Mouse (Mus musculus) intestine, postnatal 0 days (tissue): Measurements from ENCODE around the gene 1700017B05Rik. TPM values are rescaled to one million over a fixed set of nuclear protein-coding genes. Genes with fewer than 3 reads are reported as not detected.

Experiments used
- ATAC-seq: fragments of 200-750 bp; cut with Nextera tagmentation; 2 replicates; pipeline ENCODE4 v1.8.0; 2017; ENCODE audit warnings: mild to moderate bottlenecking, moderate TSS enrichment, moderate library complexity
- H3K27ac ChIP-seq: fragments of 300-500 bp; sonication (generic); 2 replicates; pipeline ENCODE4 v1.5.1; 2014; ENCODE audit warnings: mild to moderate bottlenecking, low read depth, low read length, moderate library complexity
- H3K27me3 ChIP-seq: fragments of 300-500 bp; sonication (generic); replicated peaks from 2 replicates; pipeline ENCODE4 v1.6.1; 2014; ENCODE audit warnings: low read length, mixed read lengths; ENCODE audit not compliant: control insufficient read depth, insufficient read depth
- H3K36me3 ChIP-seq: fragments of 300-500 bp; sonication (generic); 2 replicates; pipeline ENCODE4 v1.6.1; 2014; ENCODE audit warnings: mild to moderate bottlenecking, moderate library complexity; ENCODE audit not compliant: control insufficient read depth, insufficient read depth
- H3K4me1 ChIP-seq: fragments of 300-500 bp; sonication (generic); replicated peaks from 2 replicates; pipeline ENCODE4 v1.6.1; 2014; ENCODE audit warnings: antibody characterized with exemption, low read length, mixed read lengths; ENCODE audit not compliant: control insufficient read depth, insufficient read depth
- H3K4me2 ChIP-seq: fragments of 300-500 bp; sonication (generic); replicated peaks from 2 replicates; pipeline ENCODE4 v1.6.1; 2014; ENCODE audit warnings: low read depth, mild to moderate bottlenecking, moderate library complexity
- H3K4me3 ChIP-seq: fragments of 300-500 bp; sonication (generic); 2 replicates; pipeline ENCODE4 v1.5.1; 2014; ENCODE audit warnings: low read depth, low read length
- H3K9ac ChIP-seq: fragments of 300-500 bp; sonication (generic); 2 replicates; pipeline ENCODE4 v1.6.1; 2014; ENCODE audit warnings: mild to moderate bottlenecking, low read depth, low read length
- H3K9me3 ChIP-seq: fragments of 300-500 bp; sonication (generic); 2 replicates; pipeline ENCODE4 v1.6.1; 2016; ENCODE audit warnings: mixed run types; ENCODE audit not compliant: control insufficient read depth
- CTCF ChIP-seq: sonication (generic); IDR thresholded peaks from 2 replicates; pipeline ENCODE4 v1.5.1; 2016; ENCODE audit warnings: low read depth, mild to moderate bottlenecking, control low read depth, antibody characterized with exemption, moderate library complexity
- WGBS: fragments of 180-500 bp; shearing (Covaris S2); extraction: QIAGEN DNeasy Blood & Tissue Kit; methylation state at CpG from one replicate; pipeline ENCODE4 v1.1.7; 2014; 5-methylcytosine and 5-hydroxymethylcytosine counted together
- polyA plus RNA-seq: library from polyadenylated mRNA; unstranded; fragments of >200 nt; fragmentation: Nextera tagmentation; extraction: Ambion mirVana; gene quantifications from 2 replicates; pipeline ENCODE4 v1.2.1, GENCODE M21; 2015

Gene 1700017B05Rik
- polyA plus RNA-seq, 1 experiment from 2014 or later: 12.8 TPM

DNA sequence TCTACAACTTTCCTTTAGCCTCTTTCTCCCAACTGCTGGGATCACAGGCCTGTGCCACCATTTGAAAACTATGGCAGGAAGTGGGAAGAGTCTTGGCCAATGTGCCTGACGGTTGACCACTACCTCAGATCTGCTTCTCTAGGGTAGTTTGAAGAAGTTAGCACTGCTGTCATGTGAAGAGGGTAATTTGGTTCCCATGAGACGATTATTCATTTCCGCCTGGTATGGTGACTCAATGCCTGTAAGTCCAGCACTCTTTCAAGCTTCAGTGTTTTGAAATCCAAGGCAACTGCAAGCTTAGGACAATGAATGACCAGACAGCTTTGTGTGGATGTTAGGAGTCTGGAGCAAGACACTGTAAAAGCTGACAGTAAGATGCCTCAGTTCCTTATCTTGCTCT is 28.6 kb downstream of the 1700017B05Rik start:
- no peaks in the 10 kb centered on the region for H3K9me3 ChIP-seq
- no peak overlapping the region for H3K4me3 ChIP-seq
- no peak for ATAC-seq
- no peak overlapping the region for H3K27ac ChIP-seq
- no peaks in the 10 kb centered on the region for H3K4me1 ChIP-seq
- no peaks in the 10 kb centered on the region for H3K27me3 ChIP-seq
- no peak overlapping the region for H3K4me2 ChIP-seq
- H3K36me3 ChIP-seq: no peaks in the 10 kb centered on the region
- WGBS: 84% methylated on average over 3 of the region's 3 CpGs
- H3K9ac ChIP-seq: no peak overlapping the region
- no peak for TF ChIP-seq CTCF

DNA sequence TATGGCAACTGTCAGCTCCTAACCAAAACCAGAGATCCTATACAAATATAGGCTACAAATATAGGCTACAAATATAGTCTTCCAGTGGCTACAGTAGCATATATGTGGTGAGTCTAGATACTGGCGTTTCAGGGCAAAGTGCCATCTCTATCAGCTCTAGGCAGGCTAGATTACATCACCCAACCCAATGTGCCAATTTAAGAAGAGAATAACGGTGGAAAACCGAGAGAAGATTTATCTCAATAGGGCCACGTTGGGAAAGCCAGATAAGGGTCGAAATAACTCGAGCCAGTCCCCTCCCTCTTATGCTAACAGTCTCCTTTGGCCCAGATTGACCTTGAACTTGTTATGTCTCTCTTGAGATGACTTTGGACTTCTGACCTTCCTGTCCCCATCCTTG is 29.3 kb downstream of the 1700017B05Rik start:
- no peak for ATAC-seq
- Histone ChIP-seq H3K36me3 (no peaks in the 10 kb centered on the region), H3K27ac (no peak overlapping the region), H3K4me1 (no peaks in the 10 kb centered on the region), H3K4me3 (no peak overlapping the region), H3K9me3 (no peaks in the 10 kb centered on the region), H3K27me3 (no peaks in the 10 kb centered on the region), H3K4me2 (no peak overlapping the region), H3K9ac (no peak overlapping the region)
- WGBS: 42% methylated on average over 6 of the region's 6 CpGs
- no peak for TF ChIP-seq CTCF

DNA sequence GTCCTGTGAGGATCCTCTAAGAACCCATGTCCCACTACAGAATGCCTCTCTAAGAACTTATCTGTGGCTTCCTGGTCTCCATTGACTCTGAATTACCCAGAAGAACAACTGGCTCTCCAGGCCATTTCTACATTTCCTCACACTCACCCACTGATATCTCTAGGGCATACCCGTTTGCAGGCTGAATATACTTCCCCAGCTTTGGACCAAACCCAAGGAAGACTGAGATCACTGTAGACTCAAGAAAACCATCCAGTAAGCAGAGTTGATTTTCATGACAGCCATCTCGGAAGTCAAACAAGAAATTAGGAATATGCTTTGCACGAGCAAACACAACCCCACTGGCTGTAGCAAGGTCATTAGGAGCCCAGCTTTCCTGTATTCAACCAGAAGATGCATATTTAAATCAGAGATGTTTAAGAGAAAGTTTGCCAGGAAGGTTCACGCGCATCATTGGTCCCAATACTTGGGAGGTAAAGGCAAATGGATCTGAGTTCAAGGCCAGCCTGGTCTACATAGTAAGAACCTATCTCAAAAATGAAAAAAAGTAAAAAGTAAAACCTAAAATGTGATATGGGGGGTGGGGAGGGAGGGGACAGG is 30.0 kb downstream of the 1700017B05Rik start:
- TF ChIP-seq CTCF: no peak
- Histone ChIP-seq H3K27me3 (no peaks in the 10 kb centered on the region), H3K36me3 (no peaks in the 10 kb centered on the region), H3K4me2 (no peak overlapping the region), H3K4me1 (no peaks in the 10 kb centered on the region), H3K9me3 (no peaks in the 10 kb centered on the region), H3K9ac (no peak overlapping the region), H3K27ac (no peak overlapping the region), H3K4me3 (no peak overlapping the region)
- no peak for ATAC-seq
- WGBS: 89% methylated on average over 5 of the region's 5 CpGs

DNA sequence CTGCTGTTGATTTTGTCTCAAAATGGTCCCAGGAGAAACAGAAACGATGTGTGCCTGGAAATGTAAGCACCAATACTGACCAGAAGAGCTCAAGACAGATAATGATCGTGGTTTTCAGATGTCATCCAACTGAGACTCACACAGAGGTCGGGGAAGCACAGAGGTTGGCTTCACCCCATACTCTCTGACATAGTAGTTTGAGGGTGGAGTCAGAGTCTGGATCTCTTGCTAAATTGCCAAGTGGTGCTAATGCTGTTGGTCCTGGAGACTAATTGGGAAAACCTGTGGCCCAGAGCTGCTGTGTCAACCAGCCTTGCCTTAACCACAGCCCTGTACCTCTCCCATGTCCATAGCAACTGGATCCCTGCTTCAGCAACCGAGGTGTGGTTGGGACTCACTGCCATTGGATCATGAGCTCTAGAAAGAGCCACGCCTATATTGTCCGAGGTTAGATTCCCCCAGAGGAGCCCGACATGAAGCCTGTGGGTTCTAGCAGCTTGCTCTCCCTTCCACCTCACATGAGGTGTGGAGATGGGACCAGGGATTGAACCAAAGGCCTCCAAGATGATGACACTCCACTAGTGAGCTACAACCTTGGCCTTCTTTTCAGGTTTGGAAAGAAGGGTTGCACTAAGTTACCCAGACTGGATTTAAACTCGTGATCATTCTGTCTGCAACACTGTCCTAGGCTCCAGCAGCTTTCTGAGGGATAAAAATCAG is 30.7 kb downstream of the 1700017B05Rik start:
- Histone ChIP-seq H3K36me3 (no peaks in the 10 kb centered on the region), H3K9ac (no peak overlapping the region)
- TF ChIP-seq CTCF: no peak

DNA sequence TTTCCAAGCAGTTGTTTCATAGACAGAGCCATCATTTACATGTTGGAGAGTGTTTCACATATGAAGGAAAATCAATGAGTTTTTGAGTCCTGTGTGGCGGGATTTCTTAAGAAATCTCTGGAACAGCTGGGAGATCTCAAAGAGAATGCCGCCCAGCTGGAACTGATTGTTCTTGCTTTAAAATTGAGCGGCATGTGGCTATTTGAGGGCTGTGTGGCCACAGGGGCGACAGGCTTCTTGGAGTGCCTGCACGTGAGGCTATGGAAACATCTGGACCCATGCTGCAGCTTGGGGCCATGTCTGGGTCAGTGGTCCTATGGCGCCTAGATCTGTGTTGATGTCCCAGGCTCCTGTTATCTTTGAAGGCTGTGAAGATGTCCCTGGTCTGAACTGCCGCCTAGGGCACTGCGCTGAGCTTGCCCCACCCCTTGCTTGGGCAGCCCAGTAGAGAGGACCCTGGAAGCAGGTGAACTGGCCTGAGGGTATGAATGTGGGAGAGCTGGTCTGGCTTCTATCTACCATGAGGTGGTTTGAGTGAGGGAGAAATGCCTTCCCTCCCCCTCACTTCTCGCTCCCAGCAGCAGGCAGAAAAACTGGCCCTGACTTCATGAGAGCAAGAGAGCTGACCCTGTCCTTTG is 32.1 kb downstream of the 1700017B05Rik start:
- Histone ChIP-seq H3K9me3 (no peaks in the 10 kb centered on the region), H3K9ac (no peak overlapping the region), H3K4me2 (no peak overlapping the region), H3K4me3 (no peak overlapping the region), H3K27me3 (no peaks in the 10 kb centered on the region), H3K27ac (no peak overlapping the region), H3K36me3 (no peaks in the 10 kb centered on the region), H3K4me1 (no peaks in the 10 kb centered on the region)
- no peak for ATAC-seq
- TF ChIP-seq CTCF: no peak
- WGBS: 66% methylated on average over 9 of the region's 9 CpGs

More for the DNA sequence above, 30.7 kb downstream of the 1700017B05Rik start:
- Histone ChIP-seq H3K9me3 (no peaks in the 10 kb centered on the region), H3K4me2 (no peak overlapping the region), H3K4me1 (no peaks in the 10 kb centered on the region), H3K27ac (no peak overlapping the region), H3K4me3 (no peak overlapping the region), H3K27me3 (no peaks in the 10 kb centered on the region)
- ATAC-seq: no peak
- 63% methylated on average over 8 of the region's 8 CpGs for WGBS

DNA sequence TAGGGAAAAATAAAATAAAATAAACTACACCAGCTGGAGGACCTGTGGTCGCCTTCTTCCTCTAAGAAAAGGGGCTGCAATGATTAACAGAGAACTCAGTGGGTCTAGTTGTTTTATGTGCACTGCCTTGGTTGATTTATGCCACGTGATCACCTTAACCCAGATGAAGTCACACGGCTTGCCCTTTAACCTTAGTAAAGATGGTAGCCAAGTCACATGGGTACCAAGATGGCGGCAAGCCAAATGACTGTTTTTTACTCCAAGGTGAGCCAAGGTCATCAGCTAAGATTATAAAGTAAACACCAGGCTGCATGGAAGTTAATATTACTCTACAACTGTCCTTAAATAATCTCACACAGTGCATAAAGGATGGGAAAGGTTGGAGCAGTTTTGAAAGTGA is 32.7 kb downstream of the 1700017B05Rik start:
- no peak for TF ChIP-seq CTCF
- no peak overlapping the region for H3K9ac ChIP-seq
- no peak overlapping the region for H3K4me3 ChIP-seq
- no peak for ATAC-seq
- 71% methylated on average over 4 of the region's 4 CpGs for WGBS
- H3K4me2 ChIP-seq: no peak overlapping the region
- no peaks in the 10 kb centered on the region for H3K27me3 ChIP-seq
- H3K9me3 ChIP-seq: no peaks in the 10 kb centered on the region
- no peaks in the 10 kb centered on the region for H3K4me1 ChIP-seq
- H3K36me3 ChIP-seq: no peaks in the 10 kb centered on the region
- no peak overlapping the region for H3K27ac ChIP-seq
